Mouse (Mus musculus): ENCODE measurements around the gene Abcg4. TPM values are rescaled to one million over a fixed set of nuclear protein-coding genes. Genes with fewer than 3 reads are reported as not detected.
A peak's percentile ranks its signal among the peaks of the same experiment; 100 is the strongest.
"Not testable (repeated sequence)": the region's sequence is repeated elsewhere in the genome, so short reads cannot be mapped to it uniquely, and the experiment has no call there.

Gene Abcg4
- total and polyA plus RNA-seq, 2 experiments from 2014 or later: 24.1 to 69.6 TPM

DNA sequence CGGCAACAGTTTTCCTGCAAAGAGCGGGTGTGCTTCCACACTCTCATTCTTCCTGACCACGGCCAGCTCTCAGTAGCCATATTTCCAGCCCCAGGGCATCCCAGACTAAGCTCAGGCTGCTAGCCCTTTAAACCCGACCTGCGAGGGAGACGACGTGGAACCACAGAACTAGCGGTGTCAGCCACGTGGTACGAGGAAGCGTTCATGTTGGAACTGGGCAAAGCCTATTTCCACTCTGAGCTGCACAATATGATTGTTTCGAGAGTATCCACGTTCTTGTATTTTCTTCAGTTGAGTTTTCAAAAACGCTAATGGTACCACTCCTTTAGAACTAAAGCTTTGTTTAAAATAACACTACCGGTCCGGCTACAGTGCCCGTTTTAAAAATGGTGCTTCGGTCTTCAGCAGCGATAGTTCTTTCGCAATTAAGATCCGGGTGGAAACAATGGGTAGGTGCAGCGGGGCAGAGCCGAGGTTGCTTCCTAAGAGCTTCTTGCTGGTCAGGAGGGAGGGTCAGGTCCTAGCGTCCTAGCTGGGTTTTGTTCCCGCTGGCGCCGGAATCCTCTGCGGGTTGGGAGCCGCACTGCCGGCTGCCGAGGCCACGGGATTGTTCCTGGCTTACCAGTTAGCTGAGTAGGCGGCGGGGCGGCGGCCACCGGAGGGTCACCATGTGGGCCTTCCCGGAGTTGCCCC lies 38.1 kb upstream of the Abcg4 start:
- peak overlapping the region; percentile 76 for H3K4me2 ChIP-seq (ENCODE audit: low read depth, low read length)
- 0 out of 2 replicates have a peak, but pooled peaks cover 10% of the 10 kb centered on the region for H3K4me1 ChIP-seq (ENCODE audit: insufficient read depth, low read length)
- peak overlapping the region; percentile 85 for H3K27ac ChIP-seq
- H3K9ac ChIP-seq (replicated peaks; ENCODE audit: low read length): peak overlapping the region; percentile 80
- peak overlapping the region; percentile 84 for H3K4me3 ChIP-seq (ENCODE audit: low read length)
- under 1% methylated on average over 38 of the region's 38 CpGs for WGBS
- DNase-seq (ENCODE audit: low spot score) (peak; percentile 91), ATAC-seq (peak; percentile 95)
- no peak for TF ChIP-seq CTCF (IDR thresholded peaks at IDR 0.05; ENCODE audit: low read depth)
- H3K9me3 ChIP-seq (ENCODE audit: low read length): no peaks in the 10 kb centered on the region
- peaks cover 17% of the 10 kb centered on the region; the same call in 1 of the 2 replicates for H3K36me3 ChIP-seq (ENCODE audit: insufficient read depth, low read length)
- no peaks in the 10 kb centered on the region for H3K27me3 ChIP-seq (ENCODE audit: insufficient read depth, low read length)

DNA sequence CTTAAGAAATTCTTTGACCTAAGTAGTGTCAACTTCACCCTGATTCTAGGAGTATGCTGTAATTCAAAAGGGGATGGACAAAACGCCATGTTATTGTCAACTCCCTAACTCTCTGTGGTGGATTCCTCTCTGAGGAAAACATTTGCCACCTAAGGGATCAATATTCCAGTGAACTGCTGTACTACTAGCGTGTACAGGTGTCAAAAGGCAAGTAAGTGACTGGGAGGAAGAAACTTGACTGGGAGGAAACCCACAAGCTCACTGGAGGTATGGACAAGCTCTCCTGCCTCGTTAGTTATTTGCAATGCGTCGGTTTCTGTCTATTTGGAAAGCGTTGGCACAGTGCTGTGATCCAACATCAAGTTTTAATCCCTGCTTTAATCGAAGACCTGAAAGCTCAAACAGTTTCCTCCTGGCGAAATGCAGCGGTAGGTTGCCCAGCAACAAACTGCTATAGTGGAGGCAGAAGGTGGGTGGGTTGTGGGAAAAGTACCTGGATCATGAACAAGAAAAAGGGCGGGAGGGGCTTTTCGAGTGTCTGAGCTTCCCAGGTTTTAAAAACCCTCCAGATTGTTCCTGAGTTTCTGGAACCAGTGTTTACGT lies 37.5 kb upstream of the Abcg4 start, which contains the start of gene Dpagt1:
Gene Dpagt1 (plus strand): TSS at position 252 of the 603 bp plus-strand sequence.
- no peaks in the 10 kb centered on the region for H3K9me3 ChIP-seq (ENCODE audit: low read length)
- peak within 1 kb of the TSS; percentile 84 for H3K4me3 ChIP-seq (ENCODE audit: low read length)
- WGBS: 3% methylated on average over 12 of the region's 12 CpGs
- H3K27ac ChIP-seq: peak within 1 kb of the TSS; percentile 85
- H3K9ac ChIP-seq (replicated peaks; ENCODE audit: low read length): peak within 1 kb of the TSS; percentile 80
- peaks cover 11% of the 10 kb centered on the region; the same call in 1 of the 2 replicates for H3K36me3 ChIP-seq (ENCODE audit: insufficient read depth, low read length)
- H3K4me2 ChIP-seq (ENCODE audit: low read depth, low read length): peak within 1 kb of the TSS; percentile 76
- H3K27me3 ChIP-seq (ENCODE audit: insufficient read depth, low read length): no peaks in the 10 kb centered on the region
- DNase-seq (ENCODE audit: low spot score) (no peak), ATAC-seq (0 out of 2 replicates have a peak, but pooled peaks have one; percentile 31)
- H3K4me1 ChIP-seq (ENCODE audit: insufficient read depth, low read length): 0 out of 2 replicates have a peak, but pooled peaks cover 10% of the 10 kb centered on the region
- TF ChIP-seq CTCF (IDR thresholded peaks at IDR 0.05; ENCODE audit: low read depth): no peak

DNA sequence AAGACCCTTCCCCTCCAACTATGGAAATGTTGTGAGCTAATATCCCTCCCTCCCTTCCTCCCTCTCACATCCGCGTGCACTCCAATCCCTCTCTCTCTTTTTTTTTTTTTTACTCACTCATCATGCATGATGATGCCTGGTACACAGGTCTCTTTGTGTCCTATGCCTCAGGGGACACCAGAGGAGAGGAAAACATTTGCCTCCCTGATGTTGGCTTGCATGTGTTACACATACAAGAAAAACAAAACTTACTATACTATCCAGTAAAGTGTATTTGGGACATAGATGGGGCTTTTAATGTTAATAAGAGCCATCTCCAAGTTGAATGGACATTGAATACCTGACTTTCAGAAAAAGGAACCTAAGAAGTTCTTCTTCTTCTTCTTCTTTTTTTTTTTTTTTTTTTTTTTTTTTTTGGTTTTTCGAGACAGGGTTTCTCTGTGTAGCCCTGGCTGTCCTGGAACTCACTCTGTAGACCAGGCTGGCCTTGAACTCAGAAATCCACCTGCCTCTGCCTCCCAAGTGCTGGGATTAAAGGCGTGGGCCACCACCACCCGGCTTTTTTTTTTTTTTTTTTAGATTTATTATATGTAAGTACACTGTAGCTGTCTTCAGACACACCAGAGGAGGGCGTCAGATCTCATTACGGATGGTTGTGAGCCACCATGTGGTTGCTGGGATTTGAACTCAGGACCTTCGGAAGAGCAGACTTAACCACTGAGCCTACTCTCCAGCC lies 36.8 kb upstream of the Abcg4 start:
- not testable (repeated sequence) for H3K4me3 ChIP-seq (ENCODE audit: low read length); H3K4me1 ChIP-seq (ENCODE audit: insufficient read depth, low read length); H3K36me3 ChIP-seq (ENCODE audit: insufficient read depth, low read length); DNase-seq (ENCODE audit: low spot score); H3K9ac ChIP-seq (replicated peaks; ENCODE audit: low read length); H3K9me3 ChIP-seq (ENCODE audit: low read length); ATAC-seq; H3K27me3 ChIP-seq (ENCODE audit: insufficient read depth, low read length)
- Histone ChIP-seq H3K4me2 (ENCODE audit: low read depth, low read length) (peak overlapping the region; percentile 76), H3K27ac (peak overlapping the region; percentile 85; the same call in 1 of the 2 replicates)
- WGBS: 59% methylated on average over 7 of the region's 8 CpGs

DNA sequence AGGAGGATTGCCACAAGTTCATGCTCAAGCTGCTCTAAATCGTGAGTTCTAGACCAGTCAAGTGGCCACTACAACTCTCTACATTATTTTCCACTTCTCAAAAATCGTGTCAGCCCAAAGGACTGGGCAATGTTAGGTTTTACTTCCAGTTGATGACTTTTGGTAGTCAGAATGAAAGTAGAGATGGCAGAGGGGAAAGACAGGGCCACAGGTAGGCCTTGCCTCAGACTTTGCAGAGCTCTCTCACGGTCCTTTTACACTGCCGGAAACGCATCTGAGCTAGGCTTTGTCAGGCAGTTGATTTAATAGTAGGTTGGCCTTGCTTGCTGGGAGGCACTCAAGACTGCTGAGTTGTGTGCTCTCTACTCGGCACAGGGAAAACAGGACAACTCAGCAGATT lies 35.7 kb upstream of the Abcg4 start:
- no peak overlapping the region for H3K9ac ChIP-seq (replicated peaks; ENCODE audit: low read length)
- H3K4me3 ChIP-seq (ENCODE audit: low read length): no peak overlapping the region
- DNase-seq (ENCODE audit: low spot score) (no peak), ATAC-seq (no peak)
- no peak overlapping the region for H3K27ac ChIP-seq
- no peak for TF ChIP-seq CTCF (IDR thresholded peaks at IDR 0.05; ENCODE audit: low read depth)
- peaks cover 10% of the 10 kb centered on the region; the same call in 1 of the 2 replicates for H3K4me1 ChIP-seq (ENCODE audit: insufficient read depth, low read length)
- H3K27me3 ChIP-seq (ENCODE audit: insufficient read depth, low read length): no peaks in the 10 kb centered on the region
- WGBS: 81% methylated on average over 6 of the region's 6 CpGs
- H3K36me3 ChIP-seq (ENCODE audit: insufficient read depth, low read length): no peaks in the 10 kb centered on the region
- H3K9me3 ChIP-seq (ENCODE audit: low read length): no peaks in the 10 kb centered on the region
- H3K4me2 ChIP-seq (ENCODE audit: low read depth, low read length): no peak overlapping the region

DNA sequence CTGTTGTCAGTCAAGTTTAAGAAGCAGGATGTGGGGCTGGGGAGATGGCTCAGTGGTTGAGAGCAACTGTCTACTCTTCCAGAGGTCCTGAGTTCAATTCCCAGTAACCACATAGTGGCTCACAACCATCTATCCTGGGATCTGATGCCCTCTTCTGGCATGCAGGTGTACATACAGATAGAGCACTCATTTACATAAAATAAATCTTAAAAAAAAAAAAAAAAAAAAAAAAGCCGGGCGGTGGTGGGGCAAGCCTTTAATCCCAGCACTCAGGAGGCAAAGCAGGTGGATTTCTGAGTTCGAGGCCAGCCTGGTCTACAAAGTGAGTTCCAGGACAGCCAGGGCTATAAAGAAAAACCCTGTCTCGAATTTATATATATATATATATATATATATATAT lies 35.2 kb upstream of the Abcg4 start:
- H3K9ac ChIP-seq (replicated peaks; ENCODE audit: low read length); H3K9me3 ChIP-seq (ENCODE audit: low read length); ATAC-seq; H3K27me3 ChIP-seq (ENCODE audit: insufficient read depth, low read length); H3K36me3 ChIP-seq (ENCODE audit: insufficient read depth, low read length); H3K4me2 ChIP-seq (ENCODE audit: low read depth, low read length); DNase-seq (ENCODE audit: low spot score); H3K4me3 ChIP-seq (ENCODE audit: low read length); H3K27ac ChIP-seq: not testable (repeated sequence)
- 67% methylated on average over 4 of the region's 4 CpGs for WGBS
- H3K4me1 ChIP-seq (ENCODE audit: insufficient read depth, low read length): peaks cover 15% of the 10 kb centered on the region

DNA sequence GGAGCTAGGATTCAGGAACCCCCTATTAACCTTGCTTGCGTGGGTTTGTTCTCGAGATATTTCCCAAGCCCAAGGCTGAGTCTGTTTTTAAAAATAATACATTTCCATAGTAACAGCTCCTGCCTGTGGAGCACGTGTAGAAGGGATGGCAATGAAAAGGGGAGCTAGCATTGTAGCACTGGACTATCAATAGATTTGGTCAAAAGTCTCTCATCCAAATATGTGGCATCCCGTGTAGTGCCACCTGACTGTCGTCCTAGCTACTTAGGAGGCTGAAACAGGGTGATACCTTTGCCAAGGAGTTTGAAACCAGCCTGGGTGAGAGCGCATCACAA lies 32.4 kb upstream of the Abcg4 start:
- Histone ChIP-seq H3K9me3 (ENCODE audit: low read length) (no peaks in the 10 kb centered on the region), H3K4me3 (ENCODE audit: low read length) (peak overlapping the region; percentile 96), H3K4me2 (ENCODE audit: low read depth, low read length) (peak overlapping the region; percentile 88), H3K4me1 (ENCODE audit: insufficient read depth, low read length) (peaks cover 18% of the 10 kb centered on the region), H3K27me3 (ENCODE audit: insufficient read depth, low read length) (no peaks in the 10 kb centered on the region), H3K27ac (peak overlapping the region; percentile 68), H3K9ac (replicated peaks; ENCODE audit: low read length) (peak overlapping the region; percentile 87), H3K36me3 (ENCODE audit: insufficient read depth, low read length) (peaks cover 5% of the 10 kb centered on the region)
- WGBS: 17% methylated on average over 6 of the region's 6 CpGs
- ATAC-seq: peak; percentile 8; the same call in 1 of the 2 replicates
- no peak for TF ChIP-seq CTCF (IDR thresholded peaks at IDR 0.05; ENCODE audit: low read depth)
- DNase-seq (ENCODE audit: low spot score): peak; percentile 25
